Mouse (Mus musculus) liver, postnatal 0 days (tissue): Measurements from ENCODE around the gene Bpi.

ENCODE experiments used
- CTCF ChIP-seq: sonication (generic); IDR thresholded peaks from 2 replicates; pipeline ENCODE4 v1.5.1; 2016; ENCODE audit warnings: antibody characterized with exemption, low read depth
- EP300 ChIP-seq: IDR thresholded peaks from 2 replicates; pipeline ENCODE4 v1.6.1; 2016; ENCODE audit warnings: antibody characterized with exemption, low read depth, mild to moderate bottlenecking

DNA sequence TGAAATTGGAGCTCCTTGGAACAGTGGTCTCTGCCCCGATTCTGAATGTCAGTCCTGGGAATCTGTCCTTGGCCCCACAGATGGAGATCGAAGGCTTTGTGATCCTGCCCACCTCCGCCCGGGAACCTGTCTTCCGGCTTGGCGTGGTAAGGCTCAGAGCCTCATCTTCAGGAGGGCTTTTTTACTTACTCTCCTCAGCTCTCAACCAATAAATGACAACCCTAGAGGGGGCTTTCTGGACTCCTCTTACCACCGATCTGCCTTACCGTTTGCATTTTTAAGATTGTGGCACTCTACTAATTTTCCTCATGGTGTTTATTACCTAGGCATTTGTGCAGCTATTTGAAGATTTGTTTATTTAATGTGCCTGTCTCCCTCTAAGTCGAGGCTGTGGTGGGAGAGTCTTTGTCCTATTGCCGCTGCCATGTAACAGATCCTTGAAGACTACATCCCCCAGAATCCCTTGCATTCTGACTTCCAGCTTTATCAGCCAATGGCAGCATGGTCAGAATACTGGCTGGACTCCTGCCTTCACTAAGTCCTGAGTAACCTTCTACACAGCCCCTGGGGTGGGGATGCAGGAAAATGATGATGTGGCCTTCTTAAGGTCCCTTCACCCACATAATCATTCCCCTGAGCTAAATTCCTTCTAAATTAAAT lies 66.8 kb downstream of the Bpi start:
- TF ChIP-seq CTCF: no peak
- no peak for TF ChIP-seq EP300
